In the genomic region with DNA sequence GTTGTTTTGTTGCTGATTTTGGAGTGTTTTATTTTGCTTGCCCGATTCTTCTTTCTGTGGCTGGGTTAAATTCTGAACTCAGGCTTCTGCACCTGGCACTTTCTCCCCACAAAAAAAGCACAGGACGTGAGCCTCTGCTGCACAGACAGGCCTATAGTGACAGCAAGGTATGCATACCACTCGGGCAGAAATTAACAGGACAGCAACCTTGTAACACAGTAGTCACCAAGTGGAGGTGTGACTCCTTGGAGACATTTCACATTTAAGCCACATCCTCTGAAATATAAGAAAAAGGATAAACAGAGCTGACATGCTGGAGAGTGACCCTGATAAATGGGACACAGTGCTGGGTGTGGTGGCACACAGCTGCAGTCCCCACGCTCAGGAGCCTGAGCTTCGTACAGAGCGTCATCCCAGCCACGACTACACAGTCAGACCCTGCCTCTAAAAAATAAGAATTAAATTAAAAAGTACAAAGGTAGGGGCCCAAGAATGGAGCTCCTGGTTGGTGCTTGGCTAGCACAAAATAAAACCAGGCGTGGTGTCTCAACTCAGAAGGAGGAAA, we compare ENCODE assay signal across 12 mouse cellular contexts.
"Had no signal": no experiment of that assay in that cellular context is flagged by ENCODE, and none has a peak within 500 bp of the region (broad histone marks: within the 10 kb centered on the region; RNA-seq: fewer than 3 reads in every experiment).

No protein-coding gene starts in this region.

- DNase-seq: kidney, postnatal 10 days; kidney, postnatal 4 days; liver; liver, embryonic 13.5 days; liver, postnatal 0 days; lung, postnatal 36 days; right cerebral cortex, adult 18-20 months; right cerebral cortex, postnatal 25 days had no signal

- H3K9me3 ChIP-seq: limb, embryonic 12.5 days; liver, embryonic 13.5 days; midbrain, embryonic 13.5 days had no signal

- ATAC-seq: lung, postnatal 0 days; midbrain, embryonic 13.5 days had no signal

- H3K4me2 ChIP-seq: limb, embryonic 12.5 days; liver, embryonic 13.5 days; midbrain, embryonic 13.5 days had no signal

- H3K4me3 ChIP-seq: layer of hippocampus, adult 2 months; limb, embryonic 12.5 days; liver, embryonic 13.5 days; midbrain, embryonic 13.5 days had no signal

- H3K27ac ChIP-seq: layer of hippocampus, adult 2 months; limb, embryonic 12.5 days; liver, embryonic 13.5 days; midbrain, embryonic 13.5 days had no signal

- H3K9ac ChIP-seq: limb, embryonic 12.5 days; liver, embryonic 13.5 days; liver, postnatal 0 days; midbrain, embryonic 13.5 days had no signal

- H3K27me3 ChIP-seq: liver, embryonic 13.5 days had no signal

- H3K4me1 ChIP-seq: midbrain, embryonic 13.5 days had no signal

- H3K36me3 ChIP-seq: limb, embryonic 12.5 days; liver, embryonic 13.5 days; midbrain, embryonic 13.5 days had no signal
